Mouse (Mus musculus) hematopoietic multipotent progenitor cell, adult 10-12 weeks (in vitro differentiated cells): ENCODE measurements around the gene Gm1527. TPM values are rescaled to one million over a fixed set of nuclear protein-coding genes. Genes with fewer than 3 reads are reported as not detected.

Experiments used
- polyA plus RNA-seq: library from polyadenylated mRNA; stranded (reverse); fragments of >175 nt; gene quantifications from 2 replicates; pipeline ENCODE4 v1.2.3, GENCODE M21; 2012; ENCODE audit warnings: low replicate concordance

Gm1527 gene
- not detected in 2 replicates for polyA plus RNA-seq

GRCm38 (mm10) chr3:28892317-28892716 is at the start of gene Gm1527:
Gene Gm1527, plus strand, starts transcription at chr3:28892617.

Other genes starting within 250 kb of the Gm1527 start
- not detected in 2 replicates for gene Slc2a2, start 194.7 kb upstream of the Gm1527 start, polyA plus RNA-seq
- gene Eif5a2, start 111.3 kb upstream of the Gm1527 start, polyA plus RNA-seq: 1.0 and 1.1 TPM in 2 replicates
- 7.3 and 15.4 TPM in 2 replicates for gene Rpl22l1, start 87.2 kb upstream of the Gm1527 start, polyA plus RNA-seq
- gene Egfem1, start 189.4 kb downstream of the Gm1527 start, polyA plus RNA-seq: 0.12 TPM in 1 of 2 replicates, not detected in the other